Mouse (Mus musculus): Measurements from ENCODE around the gene Gldc. TPM values are rescaled to one million over a fixed set of nuclear protein-coding genes. Genes with fewer than 3 reads are reported as not detected.

Gldc gene
- polyA plus RNA-seq, 1 experiment, result not detected

- no peak for DNase-seq (ENCODE audit: low read depth in 1 of 2, low spot score in 2 of 2)
- no peaks in the 10 kb centered on the region for H3K36me3 ChIP-seq (ENCODE audit: control insufficient read depth, insufficient read depth, low read length)
- WGBS, result 86% methylated on average over 1 of the region's 1 CpGs
- peaks cover 2% of the 10 kb centered on the region for H3K27me3 ChIP-seq (ENCODE audit: control insufficient read depth, insufficient read depth, low read length)
- peaks cover 2% of the 10 kb centered on the region; the same call in 1 of the 2 replicates for H3K4me1 ChIP-seq (ENCODE audit: control insufficient read depth, insufficient read depth, insufficient read length)
- no peak overlapping the region for H3K4me3 ChIP-seq (ENCODE audit: extremely low read depth, insufficient read depth, insufficient read length)
- TF ChIP-seq CTCF (IDR thresholded peaks at IDR 0.05; ENCODE audit: extremely low read depth, insufficient read depth, insufficient read length, insufficient replicate concordance), result no peak
- no peak for TF ChIP-seq POLR2A (IDR thresholded peaks at IDR 0.05; ENCODE audit: low read depth, low read length)
- H3K27ac ChIP-seq (ENCODE audit: insufficient read depth, low read length), result no peak overlapping the region
These were observed 4.8 kb upstream of the Gldc start for GRCm38 (mm10) chr19:30179979-30180378.

- Histone ChIP-seq H3K4me1 (ENCODE audit: control insufficient read depth, insufficient read depth, insufficient read length) (peaks cover 2% of the 10 kb centered on the region; the same call in 1 of the 2 replicates), H3K36me3 (ENCODE audit: control insufficient read depth, insufficient read depth, low read length) (no peaks in the 10 kb centered on the region), H3K27me3 (ENCODE audit: control insufficient read depth, insufficient read depth, low read length) (peaks cover 7% of the 10 kb centered on the region), H3K4me3 (ENCODE audit: extremely low read depth, insufficient read depth, insufficient read length) (no peak overlapping the region), H3K27ac (ENCODE audit: insufficient read depth, low read length) (no peak overlapping the region)
- DNase-seq (ENCODE audit: low read depth in 1 of 2, low spot score in 2 of 2), result no peak
- TF ChIP-seq POLR2A (IDR thresholded peaks at IDR 0.05; ENCODE audit: low read depth, low read length) (no peak), CTCF (IDR thresholded peaks at IDR 0.05; ENCODE audit: extremely low read depth, insufficient read depth, insufficient read length, insufficient replicate concordance) (no peak)
- WGBS, result 13% methylated on average over 15 of the region's 15 CpGs
These were observed 1.1 kb downstream of the Gldc start for GRCm38 (mm10) chr19:30174074-30174670.

GRCm38 (mm10) chr19:30171346-30172055 is 3.7 kb downstream of the Gldc start:
- Histone ChIP-seq H3K36me3 (ENCODE audit: control insufficient read depth, insufficient read depth, low read length) (no peaks in the 10 kb centered on the region), H3K4me1 (ENCODE audit: control insufficient read depth, insufficient read depth, insufficient read length) (peaks cover 2% of the 10 kb centered on the region; the same call in 1 of the 2 replicates), H3K27ac (ENCODE audit: insufficient read depth, low read length) (no peak overlapping the region), H3K27me3 (ENCODE audit: control insufficient read depth, insufficient read depth, low read length) (peaks cover 7% of the 10 kb centered on the region), H3K4me3 (ENCODE audit: extremely low read depth, insufficient read depth, insufficient read length) (no peak overlapping the region)
- no peak for DNase-seq (ENCODE audit: low read depth in 1 of 2, low spot score in 2 of 2)
- TF ChIP-seq CTCF (IDR thresholded peaks at IDR 0.05; ENCODE audit: extremely low read depth, insufficient read depth, insufficient read length, insufficient replicate concordance) (no peak), POLR2A (IDR thresholded peaks at IDR 0.05; ENCODE audit: low read depth, low read length) (no peak)
- WGBS, result 76% methylated on average over 8 of the region's 8 CpGs

- Histone ChIP-seq H3K27me3 (ENCODE audit: control insufficient read depth, insufficient read depth, low read length) (peaks cover 7% of the 10 kb centered on the region), H3K4me1 (ENCODE audit: control insufficient read depth, insufficient read depth, insufficient read length) (peaks cover 2% of the 10 kb centered on the region; the same call in 1 of the 2 replicates), H3K4me3 (ENCODE audit: extremely low read depth, insufficient read depth, insufficient read length) (no peak overlapping the region), H3K27ac (ENCODE audit: insufficient read depth, low read length) (no peak overlapping the region), H3K36me3 (ENCODE audit: control insufficient read depth, insufficient read depth, low read length) (no peaks in the 10 kb centered on the region)
- no peak for DNase-seq (ENCODE audit: low read depth in 1 of 2, low spot score in 2 of 2)
- TF ChIP-seq CTCF (IDR thresholded peaks at IDR 0.05; ENCODE audit: extremely low read depth, insufficient read depth, insufficient read length, insufficient replicate concordance), result no peak
- TF ChIP-seq POLR2A (IDR thresholded peaks at IDR 0.05; ENCODE audit: low read depth, low read length), result no peak
- 91% methylated on average over 6 of the region's 6 CpGs for WGBS
These were observed 4.9 kb downstream of the Gldc start for GRCm38 (mm10) chr19:30170319-30170718.

GRCm38 (mm10) chr19:30166801-30167505 is 8.3 kb downstream of the Gldc start:
- Histone ChIP-seq H3K4me3 (ENCODE audit: extremely low read depth, insufficient read depth, insufficient read length) (no peak overlapping the region), H3K27ac (ENCODE audit: insufficient read depth, low read length) (no peak overlapping the region), H3K36me3 (ENCODE audit: control insufficient read depth, insufficient read depth, low read length) (no peaks in the 10 kb centered on the region), H3K4me1 (ENCODE audit: control insufficient read depth, insufficient read depth, insufficient read length) (no peaks in the 10 kb centered on the region), H3K27me3 (ENCODE audit: control insufficient read depth, insufficient read depth, low read length) (no peaks in the 10 kb centered on the region)
- TF ChIP-seq POLR2A (IDR thresholded peaks at IDR 0.05; ENCODE audit: low read depth, low read length) (no peak), CTCF (IDR thresholded peaks at IDR 0.05; ENCODE audit: extremely low read depth, insufficient read depth, insufficient read length, insufficient replicate concordance) (no peak)
- no peak for DNase-seq (ENCODE audit: low read depth in 1 of 2, low spot score in 2 of 2)
- 88% methylated on average over 20 of the region's 20 CpGs for WGBS

GRCm38 (mm10) chr19:30164228-30164627 is 11.0 kb downstream of the Gldc start:
- TF ChIP-seq POLR2A (IDR thresholded peaks at IDR 0.05; ENCODE audit: low read depth, low read length) (no peak), CTCF (IDR thresholded peaks at IDR 0.05; ENCODE audit: extremely low read depth, insufficient read depth, insufficient read length, insufficient replicate concordance) (no peak)
- Histone ChIP-seq H3K36me3 (ENCODE audit: control insufficient read depth, insufficient read depth, low read length) (no peaks in the 10 kb centered on the region), H3K27ac (ENCODE audit: insufficient read depth, low read length) (no peak overlapping the region), H3K4me1 (ENCODE audit: control insufficient read depth, insufficient read depth, insufficient read length) (no peaks in the 10 kb centered on the region), H3K4me3 (ENCODE audit: extremely low read depth, insufficient read depth, insufficient read length) (no peak overlapping the region), H3K27me3 (ENCODE audit: control insufficient read depth, insufficient read depth, low read length) (no peaks in the 10 kb centered on the region)
- DNase-seq (ENCODE audit: low read depth in 1 of 2, low spot score in 2 of 2), result no peak
- whole genome bisulfite sequencing, result 77% methylated on average over 2 of the region's 2 CpGs

All from spleen, adult 2 months (tissue).